Mouse (Mus musculus): ENCODE measurements around the gene Stau1. TPM values are rescaled to one million over a fixed set of nuclear protein-coding genes. Genes with fewer than 3 reads are reported as not detected.

The Stau1 gene
- 114 and 122 TPM in 2 replicates for polyA plus RNA-seq (2015; fragmentation: Nextera tagmentation; extraction: Ambion mirVana)

DNA sequence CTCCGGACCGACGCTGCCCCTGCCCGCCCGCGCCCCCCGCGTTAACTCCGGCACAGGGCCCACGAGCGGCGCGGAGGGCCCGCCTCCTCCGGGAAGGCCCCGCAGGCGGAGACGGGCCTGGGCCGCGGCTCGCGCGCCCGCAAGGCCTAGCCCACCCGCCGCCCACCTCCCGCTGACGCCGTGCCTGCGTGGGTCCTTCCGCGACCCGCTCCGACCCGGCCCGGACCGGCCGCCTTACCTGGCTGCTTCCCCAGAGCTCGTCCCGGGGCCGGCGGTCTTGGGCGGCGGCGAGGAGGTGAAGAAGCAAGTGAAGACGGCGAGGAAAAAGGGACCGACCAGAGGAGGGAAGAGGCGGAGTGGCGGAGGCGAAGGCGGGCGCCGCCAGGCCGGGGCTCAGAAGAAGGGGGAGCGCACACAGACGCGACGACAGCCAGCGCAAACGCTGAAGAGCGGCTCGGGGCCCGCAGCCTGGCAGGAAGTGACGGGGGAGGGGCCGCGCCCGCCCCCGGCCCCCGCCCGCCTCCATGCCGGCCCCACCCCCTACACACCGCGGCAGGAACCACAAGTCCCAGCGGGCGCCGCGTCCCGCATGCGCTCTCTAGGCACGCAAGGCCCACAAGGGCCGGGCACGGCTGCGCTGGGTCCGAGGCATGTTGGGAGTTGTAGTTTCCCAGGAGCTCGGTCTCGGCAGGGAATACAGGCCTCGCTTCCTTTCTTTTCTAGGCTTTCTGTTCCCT is at the start of gene Stau1:
Gene Stau1, minus strand, starts transcription at position 504 of the 737 bp plus-strand sequence.
- peak; percentile 99 for ATAC-seq (replicated peaks)
- Histone ChIP-seq H3K4me2 (peak within 1 kb of the TSS; percentile 85), H3K9ac (peak within 1 kb of the TSS; percentile 82), H3K27ac (peak within 1 kb of the TSS; percentile 96), H3K27me3 (replicated peaks) (no peaks in the 10 kb centered on the region), H3K36me3 (replicated peaks) (no peaks in the 10 kb centered on the region), H3K9me3 (no peaks in the 10 kb centered on the region), H3K4me3 (peak within 1 kb of the TSS; percentile 87), H3K4me1 (peaks cover 42% of the 10 kb centered on the region)
- under 1% methylated on average over 76 of the region's 88 CpGs for WGBS

GRCm38 (mm10) chr2:167043400-167044121 is 47.5 kb upstream of the Stau1 start:
- H3K27me3 ChIP-seq (replicated peaks): no peaks in the 10 kb centered on the region
- H3K4me3 ChIP-seq: no peak overlapping the region
- H3K9ac ChIP-seq: no peak overlapping the region
- no peaks in the 10 kb centered on the region for H3K4me1 ChIP-seq
- no peak for ATAC-seq (replicated peaks)
- no peaks in the 10 kb centered on the region for H3K9me3 ChIP-seq
- WGBS: 95% methylated on average over 12 of the region's 12 CpGs
- no peak overlapping the region for H3K27ac ChIP-seq
- no peak overlapping the region for H3K4me2 ChIP-seq
- H3K36me3 ChIP-seq (replicated peaks): peaks cover 83% of the 10 kb centered on the region

- H3K27me3 ChIP-seq (replicated peaks): no peaks in the 10 kb centered on the region
- H3K9ac ChIP-seq: no peak overlapping the region
- no peak overlapping the region for H3K4me3 ChIP-seq
- H3K4me1 ChIP-seq: no peaks in the 10 kb centered on the region
- no peaks in the 10 kb centered on the region for H3K9me3 ChIP-seq
- no peak for ATAC-seq (replicated peaks)
- H3K27ac ChIP-seq: no peak overlapping the region
- no peak overlapping the region for H3K4me2 ChIP-seq
- WGBS: 95% methylated on average over 8 of the region's 8 CpGs
- H3K36me3 ChIP-seq (replicated peaks): peaks cover 87% of the 10 kb centered on the region
Measured at GRCm38 (mm10) chr2:167039386-167039785, 43.3 kb upstream of the Stau1 start.

DNA sequence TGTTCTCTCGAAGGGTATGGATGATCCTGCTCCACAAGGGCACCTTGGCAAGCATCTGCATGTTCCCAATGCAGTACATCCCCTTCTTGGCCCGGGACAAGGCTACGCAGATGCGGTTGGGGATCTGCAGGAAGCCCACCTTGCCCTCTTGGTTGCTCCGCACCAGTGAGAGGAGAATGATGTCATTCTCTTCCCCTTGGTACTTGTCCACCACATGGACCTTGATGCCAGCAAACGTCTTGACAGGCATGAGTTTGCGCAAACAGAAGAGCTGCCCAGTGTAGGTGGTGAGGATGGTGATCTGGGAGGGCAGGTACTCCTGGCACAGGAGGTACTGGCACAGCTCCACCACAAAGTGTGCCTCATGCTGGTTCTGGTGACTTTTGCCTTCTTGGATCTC is 42.6 kb upstream of the Stau1 start:
- Histone ChIP-seq H3K4me3 (no peak overlapping the region), H3K27me3 (replicated peaks) (no peaks in the 10 kb centered on the region), H3K9me3 (no peaks in the 10 kb centered on the region), H3K36me3 (replicated peaks) (peaks cover 87% of the 10 kb centered on the region), H3K4me1 (no peaks in the 10 kb centered on the region), H3K27ac (no peak overlapping the region), H3K9ac (no peak overlapping the region), H3K4me2 (no peak overlapping the region)
- ATAC-seq (replicated peaks): no peak
- WGBS: 90% methylated on average over 7 of the region's 7 CpGs

GRCm38 (mm10) chr2:167038297-167038696 is 42.2 kb upstream of the Stau1 start:
- no peaks in the 10 kb centered on the region for H3K27me3 ChIP-seq (replicated peaks)
- no peak overlapping the region for H3K4me2 ChIP-seq
- no peaks in the 10 kb centered on the region for H3K9me3 ChIP-seq
- no peak for ATAC-seq (replicated peaks)
- no peak overlapping the region for H3K27ac ChIP-seq
- H3K36me3 ChIP-seq (replicated peaks): peaks cover 88% of the 10 kb centered on the region
- no peak overlapping the region for H3K9ac ChIP-seq
- H3K4me1 ChIP-seq: no peaks in the 10 kb centered on the region
- H3K4me3 ChIP-seq: no peak overlapping the region
- 92% methylated on average over 6 of the region's 6 CpGs for WGBS

GRCm38 (mm10) chr2:167037710-167038109 is 41.6 kb upstream of the Stau1 start:
- H3K36me3 ChIP-seq (replicated peaks): peaks cover 84% of the 10 kb centered on the region
- no peaks in the 10 kb centered on the region for H3K4me1 ChIP-seq
- no peak overlapping the region for H3K9ac ChIP-seq
- WGBS: 95% methylated on average over 12 of the region's 12 CpGs
- no peak overlapping the region for H3K4me3 ChIP-seq
- no peak for ATAC-seq (replicated peaks)
- no peak overlapping the region for H3K4me2 ChIP-seq
- no peaks in the 10 kb centered on the region for H3K27me3 ChIP-seq (replicated peaks)
- H3K9me3 ChIP-seq: no peaks in the 10 kb centered on the region
- no peak overlapping the region for H3K27ac ChIP-seq

GRCm38 (mm10) chr2:167030507-167030906 is 34.4 kb upstream of the Stau1 start:
- Histone ChIP-seq H3K9me3 (no peaks in the 10 kb centered on the region), H3K4me3 (no peak overlapping the region), H3K4me2 (no peak overlapping the region), H3K27ac (no peak overlapping the region), H3K9ac (no peak overlapping the region), H3K4me1 (no peaks in the 10 kb centered on the region), H3K27me3 (replicated peaks) (no peaks in the 10 kb centered on the region), H3K36me3 (replicated peaks) (peaks cover 81% of the 10 kb centered on the region)
- ATAC-seq (replicated peaks): no peak
- WGBS: 97% methylated on average over 4 of the region's 4 CpGs

- H3K27ac ChIP-seq: no peak overlapping the region
- H3K4me1 ChIP-seq: no peaks in the 10 kb centered on the region
- no peak overlapping the region for H3K4me3 ChIP-seq
- WGBS: 94% methylated on average over 7 of the region's 7 CpGs
- no peak overlapping the region for H3K4me2 ChIP-seq
- no peaks in the 10 kb centered on the region for H3K9me3 ChIP-seq
- peaks cover 77% of the 10 kb centered on the region for H3K36me3 ChIP-seq (replicated peaks)
- no peaks in the 10 kb centered on the region for H3K27me3 ChIP-seq (replicated peaks)
- no peak for ATAC-seq (replicated peaks)
- no peak overlapping the region for H3K9ac ChIP-seq
Measured at GRCm38 (mm10) chr2:167028553-167028952, 32.5 kb upstream of the Stau1 start.

- Histone ChIP-seq H3K36me3 (replicated peaks) (peaks cover 43% of the 10 kb centered on the region), H3K27ac (no peak overlapping the region), H3K9me3 (no peaks in the 10 kb centered on the region)
Measured at GRCm38 (mm10) chr2:167019396-167019795, 23.3 kb upstream of the Stau1 start.

GRCm38 (mm10) chr2:167015382-167015718 is 19.3 kb upstream of the Stau1 start:
- peak; percentile 83; the same call in 1 of the 2 replicates for ATAC-seq (replicated peaks)
- under 1% methylated on average over 21 of the region's 21 CpGs for WGBS

More at GRCm38 (mm10) chr2:167019396-167019795, 23.3 kb upstream of the Stau1 start:
- ATAC-seq (replicated peaks): no peak
- 96% methylated on average over 10 of the region's 10 CpGs for WGBS
- no peaks in the 10 kb centered on the region for H3K27me3 ChIP-seq (replicated peaks)
- peaks cover 22% of the 10 kb centered on the region for H3K4me1 ChIP-seq
- no peak overlapping the region for H3K9ac ChIP-seq
- no peak overlapping the region for H3K4me2 ChIP-seq
- no peak overlapping the region for H3K4me3 ChIP-seq

GRCm38 (mm10) chr2:167014702-167015381 is 18.7 kb upstream of the Stau1 start, which contains the start of gene Ddx27:
Gene Ddx27 (plus strand): TSS chr2:167015193.
- H3K4me3 ChIP-seq: peak within 1 kb of the TSS; percentile 86
- H3K9me3 ChIP-seq: no peaks in the 10 kb centered on the region
- peaks cover 6% of the 10 kb centered on the region; the same call in 1 of the 2 replicates for H3K36me3 ChIP-seq (replicated peaks)
- H3K4me2 ChIP-seq: peak within 1 kb of the TSS; percentile 96
- peak within 1 kb of the TSS; percentile 82 for H3K27ac ChIP-seq
- H3K4me1 ChIP-seq: peaks cover 22% of the 10 kb centered on the region
- H3K9ac ChIP-seq: peak within 1 kb of the TSS; percentile 67
- peak; percentile 93 for ATAC-seq (replicated peaks)
- H3K27me3 ChIP-seq (replicated peaks): no peaks in the 10 kb centered on the region
- 2% methylated on average over 37 of the region's 37 CpGs for WGBS

More at GRCm38 (mm10) chr2:167015382-167015718, 19.3 kb upstream of the Stau1 start:
- Histone ChIP-seq H3K4me1 (peaks cover 22% of the 10 kb centered on the region), H3K4me3 (peak overlapping the region; percentile 86), H3K36me3 (replicated peaks) (peaks cover 11% of the 10 kb centered on the region), H3K9me3 (no peaks in the 10 kb centered on the region), H3K9ac (peak overlapping the region; percentile 67), H3K27ac (peak overlapping the region; percentile 82), H3K4me2 (peak overlapping the region; percentile 96), H3K27me3 (replicated peaks) (no peaks in the 10 kb centered on the region)

DNA sequence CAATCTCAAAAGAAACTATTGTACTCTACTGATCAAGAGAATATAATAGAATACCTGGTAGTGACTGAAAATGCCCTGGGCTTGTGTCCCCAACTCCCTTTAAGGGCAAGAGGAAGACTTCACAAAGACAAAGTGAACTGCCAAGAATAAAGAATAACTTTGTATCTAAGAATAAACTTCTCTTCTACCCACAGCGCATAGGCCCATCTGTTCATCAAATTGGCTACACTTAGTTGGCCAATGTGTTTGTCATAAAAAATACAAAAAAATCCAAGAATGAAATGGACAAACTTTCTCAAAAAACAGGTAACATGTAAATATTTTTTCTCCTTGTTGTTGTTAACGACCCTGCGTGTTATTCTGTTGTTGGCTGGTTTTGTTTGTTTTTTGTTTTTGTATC is 14.4 kb upstream of the Stau1 start:
- Histone ChIP-seq H3K9me3 (no peaks in the 10 kb centered on the region), H3K4me2 (no peak overlapping the region), H3K36me3 (replicated peaks) (no peaks in the 10 kb centered on the region), H3K27me3 (replicated peaks) (no peaks in the 10 kb centered on the region), H3K27ac (no peak overlapping the region), H3K4me1 (peaks cover 5% of the 10 kb centered on the region), H3K9ac (no peak overlapping the region), H3K4me3 (no peak overlapping the region)
- 92% methylated on average over 3 of the region's 3 CpGs for WGBS
- no peak for ATAC-seq (replicated peaks)
